Mouse (Mus musculus): Measurements from ENCODE around the gene Btbd35f14. TPM values are rescaled to one million over a fixed set of nuclear protein-coding genes. Genes with fewer than 3 reads are reported as not detected.
"Not testable (repeated sequence)": the region's sequence is repeated elsewhere in the genome, so short reads cannot be mapped to it uniquely, and the experiment has no call there.

Gene Btbd35f14
- polyA plus RNA-seq (2017; shearing (Covaris generic)): not detected

DNA sequence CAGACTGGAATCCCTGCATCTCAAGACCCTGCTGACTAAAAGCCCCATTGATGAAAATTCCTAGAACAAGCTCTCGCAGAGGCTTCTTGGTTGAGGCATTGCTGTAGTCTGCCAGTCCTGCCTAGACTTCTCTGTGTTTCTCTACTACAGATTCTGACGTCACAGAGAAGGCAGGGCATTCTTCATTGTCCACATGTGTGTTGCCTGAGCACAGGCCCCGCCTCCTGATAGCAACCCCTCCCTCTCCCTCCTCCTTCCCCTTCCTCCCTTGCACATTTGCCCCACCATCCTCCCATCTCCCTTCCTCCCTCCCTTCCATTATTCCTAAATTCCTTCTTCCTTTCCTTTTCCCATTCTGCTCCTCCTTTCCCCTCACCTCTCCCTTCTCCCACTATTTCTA is at the start of gene Btbd35f14:
Gene Btbd35f14 (minus strand): TSS at position 101 of the 400 bp plus-strand sequence.
- ATAC-seq: not testable (repeated sequence)

GRCm38 (mm10) chrX:33656872-33657271 is 45.3 kb downstream of the Btbd35f14 start, which contains the start of gene Btbd35f13:
TSS of gene Btbd35f13 (plus strand) at chrX:33657172.
- not testable (repeated sequence) for ATAC-seq

Other genes starting within 250 kb of the Btbd35f14 start
- gene Btbd35f15, start 125.0 kb downstream of the Btbd35f14 start, polyA plus RNA-seq (2017; shearing (Covaris generic)): not detected
- not detected for gene Btbd35f13, start 45.2 kb downstream of the Btbd35f14 start, polyA plus RNA-seq (2017; shearing (Covaris generic))

All from activated CD4-positive, CD25-positive, alpha-beta regulatory T cell, adult 4 months (primary cell).